Mouse (Mus musculus) midbrain, embryonic 11.5 days (tissue): Measurements from ENCODE around the gene A530084C06Rik. TPM values are rescaled to one million over a fixed set of nuclear protein-coding genes. Genes with fewer than 3 reads are reported as not detected.

ENCODE experiments used
- ATAC-seq: fragments of 200-750 bp; cut with Nextera tagmentation; 2 replicates; pipeline ENCODE4 v1.8.0; 2017; ENCODE audit warnings: moderate TSS enrichment, moderate library complexity; ENCODE audit not compliant: low FRiP score
- DNase-seq: peaks from one replicate; pipeline ENCODE4 v3.0.0; 2015; ENCODE audit warnings: low spot score; ENCODE audit errors: missing footprints
- H3K27ac ChIP-seq: fragments of 300-500 bp; sonication (generic); 2 replicates; pipeline ENCODE4 v1.5.1; 2014; ENCODE audit warnings: low read depth, low read length
- H3K27me3 ChIP-seq: fragments of 300-500 bp; sonication (generic); 2 replicates; pipeline ENCODE4 v1.6.1; 2014; ENCODE audit warnings: mild to moderate bottlenecking, low read length, moderate library complexity, mixed read lengths; ENCODE audit not compliant: control insufficient read depth, insufficient read depth
- H3K36me3 ChIP-seq: fragments of 300-500 bp; sonication (generic); 2 replicates; pipeline ENCODE4 v1.6.1; 2014; ENCODE audit warnings: mild to moderate bottlenecking, low read length, moderate library complexity, mixed read lengths; ENCODE audit not compliant: control insufficient read depth, insufficient read depth
- H3K4me1 ChIP-seq: fragments of 300-500 bp; sonication (generic); 2 replicates; pipeline ENCODE4 v1.6.1; 2014; ENCODE audit warnings: low read length; ENCODE audit not compliant: control insufficient read depth, insufficient read depth
- H3K4me2 ChIP-seq: fragments of 300-500 bp; sonication (generic); 2 replicates; pipeline ENCODE4 v1.6.1; 2014; ENCODE audit warnings: mild to moderate bottlenecking, moderate library complexity
- H3K4me3 ChIP-seq: fragments of 300-500 bp; sonication (generic); 2 replicates; pipeline ENCODE4 v1.5.1; 2014; ENCODE audit warnings: low read depth, low read length
- H3K9ac ChIP-seq: fragments of 300-500 bp; sonication (generic); 2 replicates; pipeline ENCODE4 v1.6.1; 2014; ENCODE audit warnings: low read length
- H3K9me3 ChIP-seq: fragments of 300-500 bp; sonication (generic); 2 replicates; pipeline ENCODE4 v1.6.1; 2016; ENCODE audit warnings: low read length; ENCODE audit not compliant: control insufficient read depth
- WGBS: fragments of 180-500 bp; shearing (Covaris S2); extraction: QIAGEN DNeasy Blood & Tissue Kit; methylation state at CpG from one replicate; pipeline ENCODE4 v1.1.7; 2014; 5-methylcytosine and 5-hydroxymethylcytosine counted together
- polyA plus RNA-seq: library from polyadenylated mRNA; unstranded; fragments of >200 nt; fragmentation: Nextera tagmentation; extraction: Ambion mirVana; gene quantifications from 2 replicates; pipeline ENCODE4 v1.2.1, GENCODE M21; 2014

The A530084C06Rik gene
- not detected in 2 replicates for polyA plus RNA-seq

DNA sequence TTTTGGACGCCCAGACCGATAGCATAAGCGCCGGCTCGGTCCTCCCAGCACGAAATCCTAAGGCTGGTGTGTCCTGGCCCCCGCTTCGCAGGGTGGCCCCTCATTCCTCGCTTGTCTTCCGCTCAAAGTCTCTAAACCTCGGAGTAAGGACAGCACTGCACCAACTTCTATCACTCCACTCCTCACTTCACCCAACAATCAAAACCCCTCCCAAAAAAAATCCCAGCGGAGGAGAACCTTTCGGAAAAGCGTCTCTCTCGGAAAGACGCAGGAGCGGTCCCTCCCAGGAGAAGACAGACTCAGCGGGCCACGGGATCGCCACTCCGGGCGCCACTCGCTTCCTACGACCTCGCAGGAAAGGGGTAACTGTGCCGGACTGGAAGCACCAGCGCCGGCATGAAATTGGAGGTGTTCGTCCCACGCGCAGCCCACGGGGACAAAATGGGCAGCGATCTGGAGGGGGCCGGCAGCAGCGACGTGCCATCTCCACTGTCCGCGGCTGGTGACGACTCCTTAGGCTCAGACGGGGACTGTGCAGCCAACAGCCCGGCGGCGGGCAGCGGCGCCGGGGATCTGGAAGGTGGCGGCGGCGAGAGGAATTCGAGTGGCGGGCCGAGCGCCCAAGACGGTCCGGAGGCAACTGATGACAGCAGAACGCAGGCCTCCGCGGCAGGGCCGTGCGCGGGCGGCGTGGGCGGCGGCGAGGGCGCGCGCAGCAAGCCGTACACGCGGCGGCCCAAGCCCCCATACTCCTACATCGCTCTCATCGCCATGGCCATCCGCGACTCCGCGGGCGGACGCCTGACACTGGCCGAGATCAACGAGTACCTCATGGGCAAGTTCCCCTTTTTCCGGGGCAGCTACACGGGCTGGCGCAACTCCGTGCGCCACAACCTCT is at the start of gene A530084C06Rik:
A530084C06Rik (minus strand) TSS at position 813 of the 898 bp plus-strand sequence.
- Histone ChIP-seq H3K4me1 (peaks cover 17% of the 10 kb centered on the region), H3K9ac (peak within 1 kb of the TSS; percentile 30), H3K27ac (no peak within 1 kb of the TSS), H3K9me3 (no peaks in the 10 kb centered on the region), H3K4me3 (peak within 1 kb of the TSS; percentile 53), H3K27me3 (peaks cover 75% of the 10 kb centered on the region), H3K4me2 (peak within 1 kb of the TSS; percentile 97), H3K36me3 (no peaks in the 10 kb centered on the region)
- ATAC-seq (peak; percentile 53), DNase-seq (peak; percentile 95)
- under 1% methylated on average over 84 of the region's 88 CpGs for WGBS

GRCm38 (mm10) chr13:31603964-31604363 is 44.8 kb upstream of the A530084C06Rik start:
- no peaks in the 10 kb centered on the region for H3K4me1 ChIP-seq
- no peak for ATAC-seq
- no peaks in the 10 kb centered on the region for H3K36me3 ChIP-seq
- WGBS, result 77% methylated on average over 6 of the region's 6 CpGs
- H3K9ac ChIP-seq, result no peak overlapping the region
- H3K4me2 ChIP-seq, result no peak overlapping the region
- no peaks in the 10 kb centered on the region for H3K9me3 ChIP-seq
- no peak overlapping the region for H3K4me3 ChIP-seq
- DNase-seq, result no peak
- H3K27me3 ChIP-seq, result no peaks in the 10 kb centered on the region
- no peak overlapping the region for H3K27ac ChIP-seq

- DNase-seq, result no peak
- 86% methylated on average over 5 of the region's 5 CpGs for WGBS
Measured at GRCm38 (mm10) chr13:31599576-31599975, 40.4 kb upstream of the A530084C06Rik start.

GRCm38 (mm10) chr13:31587341-31587740 is 28.2 kb upstream of the A530084C06Rik start:
- 87% methylated on average over 5 of the region's 5 CpGs for WGBS
- ATAC-seq, result no peak
- H3K27me3 ChIP-seq, result no peaks in the 10 kb centered on the region

More at GRCm38 (mm10) chr13:31599576-31599975, 40.4 kb upstream of the A530084C06Rik start:
- Histone ChIP-seq H3K36me3 (no peaks in the 10 kb centered on the region), H3K27me3 (no peaks in the 10 kb centered on the region), H3K9ac (no peak overlapping the region), H3K4me2 (no peak overlapping the region), H3K9me3 (no peaks in the 10 kb centered on the region), H3K4me3 (no peak overlapping the region), H3K27ac (no peak overlapping the region), H3K4me1 (no peaks in the 10 kb centered on the region)
- ATAC-seq, result no peak

DNA sequence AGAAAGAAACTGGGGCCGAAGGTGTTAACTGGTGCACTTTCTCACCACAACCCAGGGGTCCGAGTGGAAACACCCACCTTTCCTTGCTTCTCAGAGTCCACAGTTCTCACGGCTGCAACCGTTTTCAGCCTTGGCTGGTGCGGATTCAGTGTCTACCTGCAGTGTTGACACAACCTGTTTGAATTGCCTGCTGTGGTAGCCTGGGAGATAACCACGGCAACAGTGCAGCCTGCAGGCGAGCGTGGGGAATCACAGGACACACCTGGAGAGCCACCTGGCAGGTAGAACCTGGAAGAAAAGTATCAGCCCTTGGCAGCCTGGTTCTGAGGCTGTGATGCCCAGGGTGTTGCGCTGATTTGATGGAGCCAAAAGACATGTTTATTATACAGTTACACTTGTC is 20.7 kb upstream of the A530084C06Rik start:
- H3K9me3 ChIP-seq, result no peaks in the 10 kb centered on the region
- no peaks in the 10 kb centered on the region for H3K27me3 ChIP-seq
- no peak overlapping the region for H3K9ac ChIP-seq
- 60% methylated on average over 9 of the region's 9 CpGs for whole genome bisulfite sequencing
- ATAC-seq, result no peak
- no peaks in the 10 kb centered on the region for H3K4me1 ChIP-seq
- no peak overlapping the region for H3K4me3 ChIP-seq
- no peaks in the 10 kb centered on the region for H3K36me3 ChIP-seq
- no peak overlapping the region for H3K27ac ChIP-seq
- no peak overlapping the region for H3K4me2 ChIP-seq
- no peak for DNase-seq

More at GRCm38 (mm10) chr13:31587341-31587740, 28.2 kb upstream of the A530084C06Rik start:
- H3K27ac ChIP-seq, result no peak overlapping the region
- no peaks in the 10 kb centered on the region for H3K4me1 ChIP-seq
- H3K4me3 ChIP-seq, result no peak overlapping the region
- no peak for DNase-seq
- no peaks in the 10 kb centered on the region for H3K36me3 ChIP-seq
- H3K9ac ChIP-seq, result no peak overlapping the region
- no peaks in the 10 kb centered on the region for H3K9me3 ChIP-seq
- no peak overlapping the region for H3K4me2 ChIP-seq

DNA sequence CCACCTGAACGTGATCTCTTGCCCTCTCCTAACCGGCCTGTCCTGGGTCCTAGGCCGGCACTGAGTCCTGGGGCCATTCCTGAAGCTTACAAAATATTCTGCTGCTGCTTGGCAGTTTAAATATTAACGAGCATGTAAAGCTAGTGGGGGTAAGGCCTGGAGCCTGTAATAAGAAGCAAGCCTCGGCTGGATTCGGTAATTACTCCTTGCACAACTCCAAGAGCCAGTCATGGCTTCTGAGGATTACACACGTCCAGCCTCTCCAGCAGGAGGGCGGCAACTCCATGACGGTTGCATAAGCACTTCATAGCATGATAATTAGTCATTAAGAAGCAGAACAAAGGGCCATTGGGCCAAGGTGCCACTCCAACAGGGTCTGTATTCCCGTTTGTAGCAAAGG is 19.3 kb upstream of the A530084C06Rik start:
- Histone ChIP-seq H3K36me3 (no peaks in the 10 kb centered on the region), H3K4me2 (no peak overlapping the region), H3K27ac (no peak overlapping the region), H3K27me3 (no peaks in the 10 kb centered on the region), H3K4me1 (no peaks in the 10 kb centered on the region), H3K4me3 (no peak overlapping the region), H3K9me3 (no peaks in the 10 kb centered on the region), H3K9ac (no peak overlapping the region)
- DNase-seq (no peak), ATAC-seq (no peak)
- WGBS, result 72% methylated on average over 10 of the region's 10 CpGs

- 46% methylated on average over 6 of the region's 6 CpGs for WGBS
- H3K9ac ChIP-seq, result no peak overlapping the region
- H3K36me3 ChIP-seq, result no peaks in the 10 kb centered on the region
- no peak for ATAC-seq
- no peak overlapping the region for H3K4me3 ChIP-seq
- H3K9me3 ChIP-seq, result no peaks in the 10 kb centered on the region
- no peak overlapping the region for H3K27ac ChIP-seq
- H3K4me1 ChIP-seq, result no peaks in the 10 kb centered on the region
- H3K27me3 ChIP-seq, result no peaks in the 10 kb centered on the region
- no peak overlapping the region for H3K4me2 ChIP-seq
- no peak for DNase-seq
Measured at GRCm38 (mm10) chr13:31577576-31577975, 18.4 kb upstream of the A530084C06Rik start.

DNA sequence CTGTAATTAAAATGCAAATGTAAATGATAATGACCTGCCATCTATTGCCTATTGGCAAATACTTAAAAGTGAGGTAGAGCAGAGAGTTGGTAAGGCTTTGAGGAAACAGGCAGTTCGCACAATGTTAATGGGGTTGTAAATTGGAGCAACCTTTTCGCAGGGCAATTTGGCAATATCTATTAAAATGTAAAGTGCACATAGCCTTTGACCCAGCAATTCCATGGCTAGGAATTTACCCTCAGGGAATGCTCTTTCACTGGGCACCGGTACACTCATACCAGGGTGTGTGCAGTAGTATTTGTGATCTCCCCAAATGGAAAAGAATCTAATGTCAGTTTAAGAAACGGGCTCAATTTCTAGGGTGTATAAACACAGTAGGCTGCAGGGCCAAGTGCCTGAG is 17.6 kb upstream of the A530084C06Rik start:
- no peaks in the 10 kb centered on the region for H3K4me1 ChIP-seq
- 80% methylated on average over 4 of the region's 4 CpGs for WGBS
- no peak overlapping the region for H3K27ac ChIP-seq
- DNase-seq (no peak), ATAC-seq (no peak)
- H3K4me2 ChIP-seq, result no peak overlapping the region
- H3K9ac ChIP-seq, result no peak overlapping the region
- no peaks in the 10 kb centered on the region for H3K9me3 ChIP-seq
- no peaks in the 10 kb centered on the region for H3K36me3 ChIP-seq
- H3K27me3 ChIP-seq, result no peaks in the 10 kb centered on the region
- H3K4me3 ChIP-seq, result no peak overlapping the region

- ATAC-seq (no peak), DNase-seq (no peak)
- H3K4me2 ChIP-seq, result no peak overlapping the region
- 85% methylated on average over 3 of the region's 3 CpGs for WGBS
- no peak overlapping the region for H3K27ac ChIP-seq
- H3K4me3 ChIP-seq, result no peak overlapping the region
- no peaks in the 10 kb centered on the region for H3K27me3 ChIP-seq
- H3K36me3 ChIP-seq, result no peaks in the 10 kb centered on the region
- no peaks in the 10 kb centered on the region for H3K9me3 ChIP-seq
- no peak overlapping the region for H3K9ac ChIP-seq
- H3K4me1 ChIP-seq, result no peaks in the 10 kb centered on the region
Measured at GRCm38 (mm10) chr13:31574627-31575026, 15.5 kb upstream of the A530084C06Rik start.
